Mouse (Mus musculus) cerebellum, postnatal 25 days (tissue): ENCODE data around the gene Fmnl2.
A peak's percentile ranks its signal among the peaks of the same experiment; 100 is the strongest.

ENCODE experiments used
- DNase-seq, 2 experiments: peaks; one replicate each; pipeline ENCODE4 v3.0.0; 2021; ENCODE audit warnings: mixed read lengths in 2 of 2

Fmnl2 gene

DNA sequence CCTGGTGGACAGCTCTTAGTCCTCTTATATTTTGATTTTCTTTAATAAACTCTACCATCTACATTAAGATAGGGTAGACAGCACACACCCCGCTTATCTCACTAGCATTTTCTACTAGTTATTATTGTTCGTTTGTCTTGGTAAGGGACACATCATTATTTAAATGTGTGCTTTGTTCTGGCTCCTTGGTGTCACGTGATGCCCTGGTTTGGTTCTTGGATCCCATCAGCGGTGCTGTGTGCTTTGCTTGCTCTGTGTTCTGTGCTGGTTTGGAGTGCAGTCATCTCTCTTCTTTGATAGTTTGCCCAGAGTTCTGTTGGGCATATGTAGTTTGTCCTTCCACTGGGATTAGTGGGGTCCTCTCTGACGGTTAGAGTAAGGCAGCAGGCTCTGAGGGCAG lies 57.9 kb downstream of the Fmnl2 start:
- DNase-seq = no peak

DNA sequence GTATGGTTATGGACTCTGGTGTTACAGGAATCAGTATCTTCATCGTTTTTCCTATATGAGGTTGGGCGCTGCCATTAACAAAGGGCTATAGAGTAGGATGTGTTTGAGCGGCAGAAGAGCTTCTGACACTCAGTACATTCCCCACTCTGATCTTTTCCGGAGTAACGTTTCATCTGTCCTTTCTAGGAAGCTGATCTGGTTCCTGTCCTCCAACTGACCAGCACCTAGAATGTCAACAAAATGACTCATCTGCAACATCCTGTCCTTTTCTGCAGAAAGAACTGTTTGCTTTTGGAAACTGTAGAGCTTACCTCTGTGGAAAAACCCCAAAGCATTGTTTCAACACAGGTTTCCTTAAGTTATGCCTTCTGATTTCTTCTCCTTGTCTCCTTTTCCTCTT lies 60.4 kb downstream of the Fmnl2 start:
- DNase-seq = no peak

DNA sequence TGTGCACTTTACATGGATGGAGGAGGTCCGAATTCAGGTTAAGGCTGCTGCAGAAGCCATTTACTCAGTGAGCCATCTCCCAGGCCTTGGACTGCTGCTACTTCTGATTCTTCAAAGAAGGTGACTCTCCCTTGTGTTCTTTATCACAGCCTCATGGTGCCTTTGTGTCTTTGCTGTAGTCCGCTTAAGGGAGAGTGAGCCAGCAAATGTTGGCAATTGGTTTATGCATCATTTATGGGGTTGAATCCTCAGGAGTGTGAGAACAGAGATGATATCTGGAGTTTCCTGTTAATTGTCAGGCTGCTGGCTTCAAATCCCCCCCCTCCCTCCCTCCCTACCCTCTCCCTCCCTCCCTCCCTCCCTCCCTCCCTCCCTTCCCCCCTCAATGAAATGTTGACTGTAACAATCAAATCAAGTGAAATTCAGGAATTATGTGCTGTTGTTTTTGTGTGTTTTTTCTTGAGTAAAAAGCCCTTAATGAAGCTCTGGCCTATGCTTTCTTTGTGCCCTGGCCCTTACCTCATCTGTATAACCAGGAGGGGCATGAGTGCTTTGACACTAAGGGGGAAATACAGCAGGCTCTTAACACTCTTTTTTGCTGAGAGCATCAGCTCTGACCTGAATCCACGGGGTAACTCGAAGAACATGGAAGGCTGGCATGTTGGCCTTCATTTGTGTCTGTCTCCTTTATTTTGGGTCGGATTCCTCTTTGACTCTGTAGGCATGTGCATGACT lies 63.2 kb downstream of the Fmnl2 start:
- DNase-seq = no peak

DNA sequence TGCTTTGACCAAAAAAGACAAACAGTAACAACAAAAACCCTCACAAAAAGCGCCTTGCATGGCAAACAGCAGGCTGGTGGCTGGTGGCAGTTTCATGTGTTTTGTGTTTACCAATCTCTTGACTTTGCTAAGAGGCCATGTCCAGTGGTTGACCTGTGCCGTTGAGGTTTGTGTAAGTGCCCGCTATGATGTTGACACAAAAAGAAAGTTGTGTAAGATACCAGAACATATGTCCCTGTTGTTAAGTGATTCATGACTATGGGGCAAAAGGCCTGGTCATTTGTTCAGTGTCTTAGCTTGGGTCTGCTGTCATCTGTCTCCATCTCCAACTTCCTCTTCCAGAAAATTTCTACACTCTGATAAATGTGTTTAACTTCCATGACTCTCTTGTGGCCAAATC lies 67.4 kb downstream of the Fmnl2 start:
- DNase-seq = no peak

DNA sequence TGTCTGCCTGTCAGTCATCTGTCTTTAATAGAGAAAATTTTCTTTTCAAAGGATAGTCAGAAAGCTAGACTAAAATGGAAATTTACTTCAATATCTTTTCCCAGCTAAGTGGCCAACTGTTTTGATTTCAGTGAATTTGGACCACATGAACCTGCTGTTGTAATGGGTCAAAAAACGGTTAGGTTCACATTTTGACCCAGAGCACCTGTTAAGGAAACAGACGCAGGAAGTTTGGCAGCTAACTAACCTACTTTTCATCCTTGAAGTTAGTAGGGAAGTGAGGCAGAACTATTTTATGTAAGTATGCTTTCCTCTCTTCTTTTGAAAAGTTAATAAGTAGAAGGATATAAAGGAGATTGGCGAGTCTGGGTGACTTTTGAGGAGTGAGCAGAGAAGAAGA lies 69.7 kb downstream of the Fmnl2 start:
- DNase-seq = no peak

DNA sequence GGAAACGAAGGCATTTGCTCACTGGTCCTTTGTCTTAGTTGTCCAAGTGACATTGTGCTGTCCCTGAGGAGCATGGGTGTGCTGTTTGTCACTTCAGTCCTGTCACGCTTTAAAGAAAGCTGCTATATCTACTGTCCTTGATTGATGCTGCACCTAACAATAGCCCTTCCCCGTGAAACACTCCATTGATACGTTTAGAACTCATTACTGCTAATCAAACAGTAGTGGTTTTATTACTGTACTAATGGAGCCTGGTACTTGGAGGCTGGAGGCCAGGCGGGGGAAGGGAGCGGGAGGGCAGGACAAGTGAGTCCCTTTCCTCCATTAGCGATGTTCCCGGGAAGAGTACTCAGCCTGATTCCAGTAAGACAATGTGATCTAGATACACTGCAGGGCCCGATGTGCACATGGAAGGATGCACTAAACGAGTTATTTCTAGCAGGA lies 70.2 kb downstream of the Fmnl2 start:
- no peak for DNase-seq

DNA sequence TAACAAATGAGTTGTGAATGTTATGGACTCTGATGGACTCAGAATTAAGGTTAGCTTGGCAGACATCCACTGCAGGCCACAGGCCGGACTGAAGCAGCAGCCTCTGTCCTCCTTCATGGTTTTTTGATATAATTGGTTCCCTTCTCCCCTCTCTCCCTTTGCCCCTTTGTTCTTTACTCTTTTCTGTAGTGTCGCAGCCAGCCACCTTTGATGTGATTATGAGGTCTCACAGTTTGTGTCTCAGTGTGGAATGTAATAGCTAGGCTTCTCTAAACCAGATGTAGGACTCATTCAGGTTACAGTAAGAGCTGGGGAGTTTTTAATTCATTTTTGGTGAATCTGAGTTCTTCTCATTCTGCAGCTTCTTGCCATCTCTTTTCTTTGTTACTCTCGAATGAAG lies 70.7 kb downstream of the Fmnl2 start:
- no peak for DNase-seq

DNA sequence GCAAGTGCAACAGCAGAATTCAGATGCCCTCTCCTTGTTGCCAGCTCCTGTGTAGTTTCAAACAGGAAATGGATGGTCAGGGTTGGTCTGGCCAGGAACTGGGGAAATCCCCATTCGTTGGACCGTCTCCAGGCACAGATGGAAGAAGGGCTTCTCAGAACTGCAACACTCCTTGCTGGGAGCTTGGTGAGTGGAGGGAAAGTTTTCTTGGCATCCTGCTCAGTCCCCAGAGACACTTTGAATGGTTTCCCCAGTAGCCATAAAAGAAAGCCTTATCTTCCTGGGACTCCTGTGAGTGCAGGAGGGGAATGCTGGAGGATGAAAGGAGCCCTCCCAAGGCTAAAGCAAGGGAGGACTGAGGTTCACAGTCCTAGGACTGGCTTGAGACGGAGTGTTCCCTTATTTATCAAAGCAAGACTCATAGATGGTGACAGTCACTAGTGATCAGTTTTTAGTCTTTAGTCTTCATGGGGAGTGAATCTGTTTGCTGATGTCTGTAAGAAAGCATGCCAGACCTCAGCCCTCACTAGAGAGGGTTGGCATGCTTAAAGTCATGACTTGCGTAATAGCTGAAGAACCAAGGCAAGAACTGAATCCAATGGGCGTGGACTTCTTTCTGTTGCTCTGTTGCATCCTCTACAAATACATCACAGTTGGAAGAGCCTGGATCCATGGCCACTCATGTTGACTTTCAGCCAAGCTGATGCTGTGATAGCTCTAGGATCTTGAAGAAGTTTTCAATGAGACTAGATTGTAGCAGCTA lies 72.6 kb downstream of the Fmnl2 start:
- DNase-seq = peak; percentile 69 to 80

DNA sequence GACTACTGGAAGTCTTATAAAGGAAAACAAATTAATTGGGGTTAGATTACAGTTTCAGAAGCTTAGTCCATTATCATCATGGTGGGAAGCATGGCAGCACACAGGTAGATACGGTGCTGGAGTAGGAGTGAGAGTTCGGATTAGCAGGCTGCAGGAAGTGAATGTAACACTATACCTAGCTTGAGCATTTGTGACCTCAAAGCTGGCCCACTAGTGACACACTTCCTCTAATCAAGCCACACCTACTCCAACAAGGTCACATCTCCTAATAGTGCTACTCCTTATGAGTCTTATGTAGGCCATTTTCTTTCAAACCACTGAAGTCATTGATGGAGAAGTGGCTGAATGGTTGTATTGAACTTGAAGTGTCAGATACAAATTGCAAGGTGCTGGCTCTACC lies 73.7 kb downstream of the Fmnl2 start:
- DNase-seq = no peak

DNA sequence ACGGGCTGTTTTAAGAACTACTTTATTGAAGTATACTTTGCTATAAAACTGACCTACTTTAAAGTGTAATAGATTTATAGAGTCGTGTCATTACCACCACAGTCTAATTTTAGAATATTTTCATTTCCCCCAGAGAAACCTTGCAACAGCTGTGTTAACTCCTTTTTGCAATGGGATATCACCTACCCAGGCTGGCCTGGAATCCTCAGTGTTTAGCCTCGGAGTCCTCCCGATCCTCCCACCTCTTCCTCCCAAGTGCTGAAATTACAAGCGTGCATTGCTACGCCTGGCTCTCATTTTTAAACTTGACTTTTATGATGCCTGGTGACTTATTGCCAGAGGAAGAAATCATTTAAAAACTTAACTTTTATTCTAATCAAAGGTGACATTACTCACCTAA lies 78.2 kb downstream of the Fmnl2 start:
- DNase-seq = no peak

DNA sequence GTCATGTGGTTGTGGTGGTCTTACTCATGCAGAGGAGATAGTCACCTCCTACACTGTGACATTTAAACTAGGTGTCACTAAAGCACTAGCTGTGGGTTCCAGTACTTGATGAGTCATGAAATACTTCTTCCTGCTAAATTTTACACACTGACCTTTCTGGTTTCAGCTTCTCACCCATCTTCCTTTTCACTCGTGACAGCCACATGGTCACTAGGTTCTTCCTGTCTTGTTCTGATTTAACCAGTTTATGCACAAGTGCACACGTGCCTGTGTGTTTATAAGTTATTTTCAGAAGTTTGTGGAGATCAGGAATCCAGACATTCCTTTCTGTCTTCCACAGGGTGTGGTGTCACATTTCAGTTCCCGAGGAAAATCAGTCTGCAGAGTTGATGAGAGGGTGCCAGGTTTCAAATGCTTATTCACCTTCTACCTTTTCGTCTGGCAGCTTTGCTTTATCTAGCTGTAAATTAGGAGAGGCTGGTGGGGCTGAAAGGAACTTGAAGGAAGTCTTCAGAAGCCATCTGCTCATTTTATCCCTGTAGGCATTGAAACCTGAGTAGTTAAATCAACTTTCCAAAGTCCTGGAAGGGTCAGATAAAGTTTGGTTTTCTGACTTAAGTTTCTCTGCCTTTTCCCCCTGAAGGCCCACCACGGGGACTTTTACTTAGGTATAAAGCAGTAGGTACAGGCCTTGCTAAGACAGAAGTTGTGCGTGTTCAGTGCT lies 80.9 kb downstream of the Fmnl2 start:
- DNase-seq = no peak

DNA sequence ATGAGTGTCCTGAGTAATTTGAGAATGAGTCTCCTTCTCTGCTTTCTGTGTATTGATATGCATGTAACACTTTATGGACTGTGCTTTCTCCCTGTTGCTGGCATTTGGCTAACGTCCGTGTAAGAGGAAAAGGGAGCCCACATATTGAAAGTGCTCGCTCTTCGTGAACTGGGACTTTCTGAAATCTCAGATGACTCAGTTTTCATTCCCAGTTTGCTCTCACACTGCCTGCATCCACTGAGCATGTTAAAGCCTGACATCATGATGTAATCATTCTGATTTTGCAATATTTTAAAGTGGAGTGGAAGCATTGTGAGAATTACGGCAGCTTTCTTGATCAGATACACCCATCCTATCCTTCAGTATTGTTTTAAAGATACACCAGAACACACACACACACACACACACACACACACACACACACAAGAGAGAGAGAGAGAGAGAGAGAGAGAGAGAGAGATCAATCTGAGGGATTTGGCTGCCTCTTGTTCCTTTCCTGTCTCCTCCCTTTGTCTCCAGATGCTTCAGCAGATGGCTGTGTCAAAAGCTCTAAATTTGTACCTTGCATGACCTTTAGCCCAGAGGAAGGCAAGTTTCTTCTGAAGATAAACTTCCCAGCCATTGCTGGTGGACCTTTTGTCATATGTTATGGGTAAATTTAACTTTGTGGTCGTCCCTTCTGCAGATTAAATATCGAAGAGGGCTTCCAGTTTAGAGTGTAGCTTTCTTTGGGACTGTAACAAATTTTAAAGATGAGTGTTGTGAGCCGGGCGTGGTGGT lies 86.2 kb downstream of the Fmnl2 start:
- peak in 1 of 2 experiments; percentile 57 for DNase-seq

DNA sequence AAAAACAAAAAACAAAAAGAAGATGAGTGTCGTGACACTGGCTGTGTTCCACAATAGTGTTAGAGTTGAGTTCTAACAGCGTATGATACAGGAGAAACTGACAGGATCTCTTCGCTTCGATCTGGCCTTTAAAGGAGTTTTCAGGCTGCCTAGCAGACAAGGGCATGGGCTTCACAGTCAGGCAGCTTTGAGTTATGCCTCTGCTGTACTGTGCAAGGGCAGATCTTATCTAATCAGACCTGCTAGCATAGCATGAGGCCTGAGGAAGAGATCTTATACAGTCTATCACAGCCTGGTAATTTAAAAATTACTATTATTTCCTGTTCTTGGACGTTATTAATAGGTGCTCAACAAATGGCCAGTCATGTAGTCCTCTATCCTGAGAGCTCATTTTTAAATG lies 86.9 kb downstream of the Fmnl2 start:
- no peak for DNase-seq

DNA sequence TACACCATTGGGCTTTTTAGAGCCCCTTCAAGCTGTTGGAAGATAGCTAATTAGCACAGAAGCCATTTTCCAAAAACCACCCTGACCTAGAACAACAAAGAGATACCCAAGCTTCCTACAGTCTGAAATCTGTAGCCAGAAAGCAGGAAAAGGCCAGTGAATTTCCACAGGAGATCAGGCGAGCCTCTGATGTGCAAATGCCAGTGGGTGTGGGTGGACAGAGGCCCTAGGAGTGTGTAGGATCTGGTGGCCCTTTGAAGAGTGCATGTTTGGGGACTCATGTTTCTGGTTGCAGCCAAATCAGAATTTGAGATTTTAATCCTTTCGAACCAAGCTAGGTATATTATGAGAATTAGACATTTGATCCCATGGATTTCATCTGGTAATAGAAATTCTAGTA lies 88.4 kb downstream of the Fmnl2 start:
- DNase-seq = no peak

DNA sequence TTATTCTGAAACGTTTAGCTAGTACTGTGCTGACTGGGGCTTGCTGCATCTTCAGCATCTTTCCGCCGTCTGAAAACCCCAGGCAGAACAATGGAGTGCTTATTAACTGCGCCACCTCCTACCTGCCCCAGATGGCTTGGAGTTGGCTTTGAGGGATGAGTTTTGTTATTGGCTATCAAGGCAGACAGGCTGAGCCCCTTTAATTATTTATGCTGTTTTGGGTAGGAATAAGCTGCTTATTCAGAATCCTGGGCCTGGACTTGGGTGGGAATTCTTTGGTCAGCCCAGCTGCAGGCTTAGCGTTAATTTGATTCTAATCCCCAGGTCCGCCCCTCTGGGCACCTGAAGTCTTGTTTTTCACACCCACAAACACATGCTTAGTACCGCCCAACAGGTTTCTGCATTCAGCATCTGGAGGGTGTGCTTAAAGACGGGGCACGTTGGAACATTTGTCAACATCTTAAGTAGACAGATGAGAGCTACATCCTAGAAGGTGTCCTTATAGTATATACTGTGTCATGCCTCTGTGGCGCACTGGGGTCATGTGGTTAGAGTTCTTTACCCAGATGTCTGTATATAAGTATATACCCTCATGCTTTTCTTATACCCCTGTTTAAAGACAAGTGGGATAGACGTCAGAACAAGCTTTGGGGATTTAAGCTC lies 89.0 kb downstream of the Fmnl2 start:
- no peak for DNase-seq

DNA sequence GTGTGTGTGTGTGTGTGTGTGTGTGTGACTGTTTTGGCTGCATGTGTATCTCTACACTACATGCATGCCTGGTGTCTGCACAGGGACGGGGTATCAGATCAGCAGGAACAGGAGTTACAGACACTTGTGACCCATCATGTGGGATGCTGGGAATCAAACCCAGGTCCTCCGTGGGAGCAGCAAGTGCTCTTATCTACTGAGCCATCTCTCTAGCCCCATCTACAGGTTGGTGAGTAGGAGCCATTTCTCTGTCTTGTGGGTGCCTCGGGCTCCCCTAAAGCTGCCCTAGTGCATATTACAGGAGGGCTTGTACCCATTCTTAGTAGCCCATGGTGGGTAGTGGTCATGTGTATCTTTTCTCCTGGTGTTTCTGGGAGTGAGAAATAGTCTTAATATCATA lies 90.7 kb downstream of the Fmnl2 start:
- no peak for DNase-seq

DNA sequence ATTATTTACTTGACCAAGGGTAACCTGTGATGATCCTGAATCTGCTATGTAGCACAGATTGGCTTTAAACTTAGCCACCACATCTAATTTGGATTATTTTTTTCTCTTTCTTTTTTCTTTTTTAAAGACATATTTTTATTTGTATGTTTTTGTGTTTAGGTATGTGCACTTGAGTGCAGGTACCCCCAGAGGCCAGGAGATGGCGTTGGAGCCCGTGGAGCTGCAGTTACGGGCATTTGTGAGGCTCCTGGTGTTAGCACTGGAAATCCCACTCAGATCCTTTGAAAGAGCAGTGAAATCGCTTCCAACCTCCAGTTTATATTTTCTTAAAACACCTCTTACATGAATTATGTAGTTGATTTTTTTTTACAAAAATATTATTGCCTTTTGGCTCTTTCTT lies 91.9 kb downstream of the Fmnl2 start:
- DNase-seq = no peak

DNA sequence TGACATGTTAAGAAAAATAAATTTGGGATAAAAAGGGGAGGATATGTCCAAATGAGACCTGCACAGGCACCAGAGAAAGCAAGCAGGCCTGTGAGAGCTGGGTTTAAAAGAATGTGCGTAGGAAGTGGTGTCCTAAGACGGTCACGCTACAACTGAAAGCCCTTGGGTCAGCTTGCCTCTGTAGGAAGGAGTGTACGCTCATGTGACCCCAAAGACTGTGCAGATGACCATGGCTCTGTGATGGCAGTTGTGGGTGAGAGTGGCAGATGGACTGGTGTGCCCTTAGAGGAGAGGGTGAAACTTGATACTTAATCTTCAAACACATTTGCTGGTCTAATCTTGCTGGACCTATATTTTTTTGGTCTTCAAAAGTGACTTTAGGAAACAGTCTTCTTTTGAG lies 92.6 kb downstream of the Fmnl2 start:
- DNase-seq = no peak

DNA sequence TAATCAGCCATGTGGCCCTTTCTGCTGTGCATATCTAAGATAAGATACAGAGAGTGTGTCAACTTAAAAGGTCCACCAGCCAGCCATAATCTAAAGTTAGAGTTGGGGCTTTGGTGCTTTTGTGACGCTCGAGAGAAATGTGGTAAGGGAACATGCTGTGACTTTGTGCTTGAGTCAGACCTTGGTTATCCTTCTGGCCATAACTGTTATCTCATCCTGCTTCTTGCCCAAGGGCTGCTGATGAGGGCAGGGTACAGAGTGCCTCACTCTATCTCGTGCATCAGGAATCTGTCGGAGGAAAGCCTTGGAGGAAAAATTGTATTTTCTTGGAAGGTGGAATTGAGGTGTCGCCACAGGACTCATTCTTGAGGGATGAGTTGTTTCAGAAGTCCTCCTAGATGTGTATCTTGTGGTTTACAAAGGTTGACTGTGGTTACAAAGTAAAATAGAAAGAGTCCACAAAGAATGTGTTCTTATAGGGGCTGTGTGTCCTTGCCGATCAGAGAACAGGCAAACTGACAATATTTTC lies 94.6 kb downstream of the Fmnl2 start:
- DNase-seq = no peak

DNA sequence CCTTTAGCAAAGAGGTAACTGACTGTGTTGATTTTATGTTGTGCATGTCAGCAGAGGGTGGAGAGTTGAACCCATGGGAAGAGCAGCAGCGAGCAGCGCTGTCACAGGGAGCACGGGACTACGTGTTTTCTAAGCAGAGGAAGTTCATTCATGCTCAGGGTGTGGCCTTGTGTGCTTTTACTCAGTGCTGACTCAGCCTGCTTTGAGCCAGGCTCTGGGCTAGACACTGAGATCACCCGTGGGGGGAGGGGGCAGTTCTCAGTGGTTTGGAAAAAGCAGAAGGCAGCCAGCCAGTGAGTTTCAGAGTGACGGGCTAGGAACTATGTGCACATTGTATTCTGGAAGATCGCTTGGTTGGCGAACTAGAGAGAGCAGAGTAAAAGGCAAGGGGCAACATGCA lies 97.4 kb downstream of the Fmnl2 start:
- peak; percentile 56 to 68 for DNase-seq

DNA sequence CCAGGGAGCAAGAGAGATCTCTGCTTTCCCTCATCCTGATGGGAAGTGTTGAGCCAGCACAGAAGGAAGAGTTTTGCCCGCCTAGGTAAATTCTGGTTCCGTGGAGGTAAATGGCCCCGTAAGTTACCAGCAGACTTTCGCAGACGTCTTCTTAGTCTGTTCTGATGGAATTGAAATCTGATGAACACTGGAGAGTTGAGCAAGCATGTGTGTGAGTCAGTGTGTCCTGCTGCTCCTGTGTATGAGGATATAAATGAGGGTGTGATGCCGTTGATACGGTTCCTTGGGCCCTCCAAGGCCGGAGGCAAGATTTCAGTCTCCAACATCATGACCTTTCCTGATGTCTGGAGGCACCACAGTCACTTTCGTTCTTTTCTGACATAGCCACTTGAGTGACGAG lies 98.2 kb downstream of the Fmnl2 start:
- no peak for DNase-seq
